Mouse (Mus musculus) mature B cell (primary cell): ENCODE results near the gene Rnf224.

Experiments
- in situ Hi-C: fragments of 300-500 bp; cut with MboI; formaldehyde crosslinking; loops from 2 replicates; pipeline ENCODE4 v1.14.3; 2019

Rnf224 gene

DNA sequence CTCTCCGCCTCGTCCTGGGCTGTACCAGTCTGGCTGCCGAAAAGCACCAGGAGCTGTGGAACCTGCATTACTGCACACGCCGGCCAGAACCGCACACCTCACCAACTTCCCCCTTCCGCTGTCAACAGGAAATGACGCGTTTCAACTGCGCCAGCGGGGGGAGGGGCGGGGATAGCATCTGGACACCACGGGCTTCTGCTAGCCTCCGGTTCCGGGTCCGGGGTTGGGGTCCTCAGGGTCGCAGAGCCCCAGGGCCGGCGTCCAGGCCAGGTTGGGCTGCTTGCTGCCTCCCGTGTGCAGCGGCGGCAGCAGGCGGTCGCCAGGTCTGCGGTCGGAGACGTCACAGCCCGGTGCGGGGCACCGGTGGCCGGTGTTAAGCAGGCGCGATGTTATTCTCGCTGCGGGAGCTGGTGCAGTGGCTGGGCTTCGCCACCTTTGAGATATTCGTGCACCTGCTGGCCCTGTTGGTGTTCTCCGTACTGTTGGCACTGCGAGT is 18.7 kb upstream of the Rnf224 start, which contains the start of gene Tmem203:
Tmem203 (plus strand) TSS at position 156 of the 496 bp plus-strand sequence.
- in situ Hi-C loops: no loop called here

- in situ Hi-C loops: no loop called here
Measured at GRCm38 (mm10) chr2:25252331-25252730, 15.7 kb upstream of the Rnf224 start.

- in situ Hi-C loops: no loop called here
Measured at GRCm38 (mm10) chr2:25246183-25247072, 9.8 kb upstream of the Rnf224 start, which contains the start of gene AL732309.1. Gene AL732309.1 (minus strand): TSS chr2:25246863.

DNA sequence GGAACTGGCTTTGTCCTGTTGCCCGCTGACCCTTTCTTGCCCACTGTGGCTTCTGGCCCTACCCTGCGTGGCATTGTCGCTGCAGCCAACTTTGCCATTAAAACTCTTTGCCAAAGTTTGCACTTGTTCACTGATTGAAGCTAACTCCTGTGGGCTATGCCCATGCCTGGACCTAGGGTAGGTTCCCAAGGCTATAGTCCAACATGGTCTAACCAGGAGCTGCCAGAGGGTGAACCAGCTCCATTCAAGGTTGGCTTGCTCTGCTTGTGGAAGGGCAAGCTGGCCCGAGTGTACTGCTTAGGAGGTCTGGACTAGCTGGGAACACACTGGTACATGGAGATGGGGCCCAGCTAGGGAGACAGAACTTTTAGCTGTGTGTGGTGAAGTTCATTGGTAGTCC is 7.6 kb upstream of the Rnf224 start:
- in situ Hi-C loops: no loop called here

GRCm38 (mm10) chr2:25243342-25243741 is 6.8 kb upstream of the Rnf224 start:
- in situ Hi-C loops: no loop called here

GRCm38 (mm10) chr2:25242101-25242506 is 5.5 kb upstream of the Rnf224 start, which contains the start of the genes Rnf208 and Cysrt1:
Gene Rnf208 (plus strand): TSS chr2:25242255.
Gene Cysrt1 (minus strand): TSS chr2:25242452.
- in situ Hi-C loops: no loop called here

GRCm38 (mm10) chr2:25241438-25241775 is 4.8 kb upstream of the Rnf224 start:
- in situ Hi-C loops: no loop called here

GRCm38 (mm10) chr2:25240723-25241437 is 4.3 kb upstream of the Rnf224 start:
- in situ Hi-C loops: no loop called here

- in situ Hi-C loops: no loop called here
Measured at GRCm38 (mm10) chr2:25240310-25240709, 3.7 kb upstream of the Rnf224 start.

DNA sequence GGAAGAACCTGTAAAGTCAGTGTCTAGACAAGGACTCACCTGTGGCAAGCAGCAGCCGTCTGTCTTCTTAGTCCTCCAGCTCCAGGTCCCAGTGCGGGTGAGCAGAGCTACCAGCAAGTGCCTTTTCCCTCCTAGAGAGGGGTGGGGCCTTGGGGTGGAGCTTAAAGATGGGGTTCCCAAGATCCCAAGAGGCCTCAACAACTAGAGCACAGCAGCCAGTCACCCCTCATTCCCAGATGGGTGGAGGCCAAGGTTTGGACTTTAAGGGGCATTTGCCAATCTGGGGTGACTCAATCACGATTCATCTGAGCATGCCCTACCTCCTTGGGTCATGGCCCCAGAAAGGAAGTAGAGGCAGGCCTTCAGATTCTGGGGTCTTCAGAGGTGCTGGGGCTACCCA is 3.2 kb upstream of the Rnf224 start:
- in situ Hi-C loops: no loop called here

DNA sequence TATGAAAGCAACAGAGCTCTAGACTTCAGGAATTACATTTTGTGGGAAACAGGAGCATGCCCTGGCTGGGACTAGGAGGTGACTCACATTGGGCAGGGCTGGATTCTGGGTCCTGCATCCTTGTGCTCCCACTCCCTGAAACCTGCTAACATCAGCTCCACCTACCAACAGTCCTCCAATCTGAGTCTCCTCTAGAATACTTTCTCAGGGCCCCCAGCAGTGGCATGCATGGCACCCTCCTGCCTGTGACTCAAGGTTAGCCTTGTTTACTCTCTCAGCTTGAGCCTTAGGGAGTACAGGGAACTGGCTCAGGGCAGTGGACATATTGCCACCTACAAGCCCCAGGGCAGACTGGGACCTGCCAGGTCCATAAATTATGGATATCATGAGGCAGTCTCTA is 1.5 kb upstream of the Rnf224 start:
- in situ Hi-C loops: no loop called here

- in situ Hi-C loops: no loop called here
Measured at GRCm38 (mm10) chr2:25237522-25237921, 935 bp upstream of the Rnf224 start.

- in situ Hi-C loops: no loop called here
Measured at GRCm38 (mm10) chr2:25234551-25235220, 1.9 kb downstream of the Rnf224 start.

GRCm38 (mm10) chr2:25234050-25234449 is 2.5 kb downstream of the Rnf224 start, which contains the start of gene Slc34a3:
Gene Slc34a3 (minus strand): TSS chr2:25234364.
- in situ Hi-C loops: no loop called here

DNA sequence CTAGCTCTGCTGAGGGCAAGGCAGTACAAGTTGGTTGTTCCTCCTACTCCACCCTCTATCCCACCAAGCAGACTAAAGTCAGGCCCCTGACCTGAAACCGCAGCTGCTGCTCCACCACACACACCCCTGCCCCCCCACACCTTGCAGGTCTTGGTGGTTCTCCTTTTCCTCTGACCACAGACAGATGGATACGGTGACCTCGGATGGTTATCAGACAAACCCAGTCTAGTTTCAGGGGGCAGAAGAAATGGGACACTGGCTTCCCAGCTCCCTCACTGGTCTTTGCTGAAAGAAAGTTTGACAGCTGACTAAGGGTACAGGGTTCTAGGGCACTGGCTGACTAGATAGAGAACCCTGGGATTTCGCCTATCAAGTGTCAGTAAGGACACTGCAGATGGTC is 3.2 kb downstream of the Rnf224 start:
- in situ Hi-C loops: no loop called here

- in situ Hi-C loops: no loop called here
Measured at GRCm38 (mm10) chr2:25231038-25231437, 5.5 kb downstream of the Rnf224 start.

DNA sequence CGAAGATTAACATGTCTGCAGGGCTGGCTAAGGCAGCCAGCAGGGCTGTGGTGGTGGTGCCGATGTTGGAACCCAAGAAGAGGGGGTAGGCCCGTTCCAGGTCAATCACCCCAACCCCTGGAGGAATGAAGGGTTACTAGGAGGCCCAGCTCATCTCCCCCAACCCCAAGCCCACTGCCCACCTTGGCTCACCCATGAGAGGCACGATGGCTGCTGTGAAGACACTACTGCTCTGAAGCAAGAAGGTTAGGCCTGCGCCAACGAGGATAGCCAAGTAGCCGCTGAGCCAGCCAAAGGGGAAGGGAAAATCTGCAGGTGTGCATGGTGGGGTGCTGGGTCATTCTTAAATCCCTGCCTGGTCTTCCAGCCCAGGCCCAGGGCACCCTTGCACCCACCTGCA is 6.0 kb downstream of the Rnf224 start:
- in situ Hi-C loops: no loop called here

DNA sequence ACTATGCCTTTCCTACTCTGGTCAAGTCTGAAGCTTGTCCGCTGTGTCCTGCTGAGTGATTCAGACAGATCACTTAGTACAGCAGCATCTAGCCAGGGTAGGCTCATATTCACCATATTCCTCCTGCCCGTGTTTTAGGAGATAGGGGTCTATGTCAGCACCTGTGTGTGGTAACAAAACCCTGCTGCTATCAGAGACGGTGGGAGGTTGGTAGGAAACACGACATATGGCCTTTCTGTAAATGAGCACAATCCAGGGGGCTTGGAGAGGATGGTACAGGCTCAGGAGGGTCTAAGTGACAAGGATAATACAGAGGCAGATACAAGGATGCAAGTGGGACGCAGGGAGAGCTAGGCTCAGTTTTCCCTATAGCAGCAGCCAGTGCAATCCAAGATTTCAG is 7.0 kb downstream of the Rnf224 start:
- in situ Hi-C loops: no loop called here

- in situ Hi-C loops: no loop called here
Measured at GRCm38 (mm10) chr2:25228995-25229530, 7.5 kb downstream of the Rnf224 start.

DNA sequence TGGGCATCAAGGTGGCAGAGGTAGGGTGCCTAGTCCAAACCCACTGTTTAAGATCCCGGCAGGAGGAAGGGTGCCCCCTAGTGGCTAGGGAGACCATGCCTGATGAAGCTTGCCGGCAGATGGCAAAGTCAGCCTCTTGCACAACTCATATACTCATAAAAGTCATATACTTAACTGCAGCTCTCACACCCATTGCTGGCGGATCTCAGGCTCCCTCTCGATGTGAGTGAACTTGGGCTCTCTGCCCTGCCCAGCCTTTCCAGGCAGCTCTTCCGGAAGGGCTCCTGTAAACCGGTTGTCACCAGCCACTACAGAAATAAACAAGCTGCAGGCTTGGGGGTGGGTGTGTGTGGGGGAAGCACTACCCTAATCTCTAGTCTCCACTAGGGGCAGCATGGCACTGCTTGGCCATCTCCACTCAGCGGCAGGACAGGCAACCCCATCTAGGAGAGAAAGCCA is 8.1 kb downstream of the Rnf224 start:
- in situ Hi-C loops: no loop called here

DNA sequence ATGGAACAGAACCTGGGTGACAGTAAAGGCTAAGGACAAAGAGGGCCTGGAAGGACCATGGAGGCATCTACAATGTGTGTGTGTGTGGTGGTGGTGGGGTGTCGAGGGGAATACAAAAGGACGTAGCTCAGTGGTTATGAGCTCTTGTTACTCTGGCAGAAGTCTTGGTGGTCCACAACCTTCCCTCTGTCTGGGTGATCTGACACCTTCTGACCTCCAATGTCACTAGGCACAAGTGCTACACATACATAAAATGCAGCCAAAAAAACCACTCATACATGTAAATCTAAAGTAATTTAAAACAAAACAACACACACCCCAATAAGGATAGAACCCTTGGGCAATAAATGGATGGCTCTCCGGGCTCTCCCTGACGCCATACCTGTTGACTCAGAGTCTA is 9.2 kb downstream of the Rnf224 start:
- in situ Hi-C loops: no loop called here

GRCm38 (mm10) chr2:25226864-25227263 is 9.7 kb downstream of the Rnf224 start:
- in situ Hi-C loops: no loop called here
